Mouse (Mus musculus): ENCODE measurements at regions not wholly inside any gene's neighbourhood (a gene's known extent, or its start where the extent isn't known, plus 50 kb on each side); places are given as distances from the start of the nearest gene placed in this dataset.

DNA sequence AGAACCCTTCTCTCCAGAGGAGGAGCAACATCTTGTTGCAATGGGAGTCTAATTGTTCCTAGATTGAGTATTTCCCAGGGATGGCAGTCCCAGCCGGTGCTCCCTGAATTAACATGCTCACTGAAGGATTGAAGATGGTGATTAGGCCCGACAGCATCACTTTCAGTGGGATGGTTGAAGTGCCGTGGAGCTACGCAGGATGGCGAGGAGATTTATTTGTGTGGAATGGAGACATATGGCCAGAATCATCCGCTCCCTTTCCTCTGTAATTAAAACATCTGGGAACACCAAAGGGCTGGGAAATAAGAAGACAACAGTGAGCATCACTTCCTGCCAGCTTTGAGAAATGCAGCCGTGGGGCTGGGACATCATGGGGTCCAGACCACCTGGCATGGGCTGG lies 512.4 kb downstream of the Dhx35 start:
- Histone ChIP-seq H3K9ac (ENCODE audit: low read depth, low read length) (no peak overlapping the region), H3K27me3 (replicated peaks; ENCODE audit: control insufficient read depth, insufficient read depth, low read length) (no peaks in the 10 kb centered on the region), H3K27ac (replicated peaks; ENCODE audit: low read depth, low read length) (no peak overlapping the region), H3K9me3 (ENCODE audit: control insufficient read depth, low read length) (no peaks in the 10 kb centered on the region), H3K4me2 (ENCODE audit: low read depth, low read length) (no peak overlapping the region), H3K4me3 (ENCODE audit: low read depth, low read length) (no peak overlapping the region), H3K36me3 (ENCODE audit: control insufficient read depth, insufficient read depth, low read length) (no peaks in the 10 kb centered on the region), H3K4me1 (ENCODE audit: control insufficient read depth, insufficient read depth, low read length) (peaks cover 15% of the 10 kb centered on the region; the same call in 1 of the 2 replicates)
- DNase-seq (ENCODE audit: low spot score) (peak; percentile 29), ATAC-seq (ENCODE audit: low read depth) (no peak)
- WGBS, result 31% methylated on average over 7 of the region's 7 CpGs

DNA sequence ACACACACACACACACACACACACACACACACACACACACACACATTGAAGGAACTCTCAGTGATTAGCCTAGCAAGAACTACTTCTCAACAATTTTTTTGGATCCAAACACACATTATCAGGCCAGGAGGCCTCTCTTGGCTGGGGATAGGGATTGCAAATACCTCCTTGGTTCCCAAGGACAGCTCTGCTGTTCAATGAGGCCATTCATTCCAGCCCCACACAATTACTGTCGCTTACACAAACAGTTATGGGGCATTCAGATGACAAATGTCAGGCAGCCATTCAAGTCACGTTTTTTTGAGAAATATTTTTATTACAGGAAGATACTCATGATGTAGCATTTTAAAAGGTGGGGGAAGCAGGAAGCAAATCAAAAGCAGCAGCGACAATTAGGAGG lies 540.1 kb downstream of the Dhx35 start:
- ATAC-seq (ENCODE audit: low read depth) (no peak), DNase-seq (ENCODE audit: low spot score) (peak; percentile 17)
- Histone ChIP-seq H3K4me2 (ENCODE audit: low read depth, low read length) (no peak overlapping the region), H3K4me3 (ENCODE audit: low read depth, low read length) (no peak overlapping the region), H3K9ac (ENCODE audit: low read depth, low read length) (no peak overlapping the region), H3K27me3 (replicated peaks; ENCODE audit: control insufficient read depth, insufficient read depth, low read length) (no peaks in the 10 kb centered on the region), H3K4me1 (ENCODE audit: control insufficient read depth, insufficient read depth, low read length) (no peaks in the 10 kb centered on the region), H3K9me3 (ENCODE audit: control insufficient read depth, low read length) (no peaks in the 10 kb centered on the region), H3K27ac (replicated peaks; ENCODE audit: low read depth, low read length) (no peak overlapping the region), H3K36me3 (ENCODE audit: control insufficient read depth, insufficient read depth, low read length) (no peaks in the 10 kb centered on the region)
- WGBS, result 45% methylated on average over 3 of the region's 3 CpGs

DNA sequence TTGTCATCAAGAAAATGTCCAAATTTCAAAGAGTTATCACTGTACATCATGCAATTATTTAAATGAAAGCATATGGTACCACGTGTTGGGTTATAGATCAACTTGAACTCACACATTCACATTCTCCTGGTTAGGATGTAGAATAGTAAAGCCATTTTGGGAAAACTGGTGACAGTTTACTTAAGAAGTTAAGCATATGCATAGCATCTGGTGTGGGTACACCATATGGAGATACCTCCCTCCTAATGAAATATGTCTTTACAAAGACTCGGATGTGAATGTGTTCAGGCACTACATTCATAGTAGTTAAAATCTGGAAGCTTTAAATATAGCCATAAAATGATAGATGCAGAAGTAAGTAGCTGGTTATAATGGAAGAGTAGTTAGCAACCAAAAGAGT lies 542.0 kb downstream of the Dhx35 start:
- no peaks in the 10 kb centered on the region for H3K27me3 ChIP-seq (replicated peaks; ENCODE audit: control insufficient read depth, insufficient read depth, low read length)
- WGBS, result 67% methylated on average over 2 of the region's 2 CpGs
- DNase-seq (ENCODE audit: low spot score), result no peak
- H3K36me3 ChIP-seq (ENCODE audit: control insufficient read depth, insufficient read depth, low read length), result no peaks in the 10 kb centered on the region
- no peak overlapping the region for H3K4me2 ChIP-seq (ENCODE audit: low read depth, low read length)
- H3K4me3 ChIP-seq (ENCODE audit: low read depth, low read length), result no peak overlapping the region
- ATAC-seq (ENCODE audit: low read depth), result no peak
- no peak overlapping the region for H3K27ac ChIP-seq (replicated peaks; ENCODE audit: low read depth, low read length)
- H3K9me3 ChIP-seq (ENCODE audit: control insufficient read depth, low read length), result no peaks in the 10 kb centered on the region
- no peaks in the 10 kb centered on the region for H3K4me1 ChIP-seq (ENCODE audit: control insufficient read depth, insufficient read depth, low read length)
- H3K9ac ChIP-seq (ENCODE audit: low read depth, low read length), result no peak overlapping the region

DNA sequence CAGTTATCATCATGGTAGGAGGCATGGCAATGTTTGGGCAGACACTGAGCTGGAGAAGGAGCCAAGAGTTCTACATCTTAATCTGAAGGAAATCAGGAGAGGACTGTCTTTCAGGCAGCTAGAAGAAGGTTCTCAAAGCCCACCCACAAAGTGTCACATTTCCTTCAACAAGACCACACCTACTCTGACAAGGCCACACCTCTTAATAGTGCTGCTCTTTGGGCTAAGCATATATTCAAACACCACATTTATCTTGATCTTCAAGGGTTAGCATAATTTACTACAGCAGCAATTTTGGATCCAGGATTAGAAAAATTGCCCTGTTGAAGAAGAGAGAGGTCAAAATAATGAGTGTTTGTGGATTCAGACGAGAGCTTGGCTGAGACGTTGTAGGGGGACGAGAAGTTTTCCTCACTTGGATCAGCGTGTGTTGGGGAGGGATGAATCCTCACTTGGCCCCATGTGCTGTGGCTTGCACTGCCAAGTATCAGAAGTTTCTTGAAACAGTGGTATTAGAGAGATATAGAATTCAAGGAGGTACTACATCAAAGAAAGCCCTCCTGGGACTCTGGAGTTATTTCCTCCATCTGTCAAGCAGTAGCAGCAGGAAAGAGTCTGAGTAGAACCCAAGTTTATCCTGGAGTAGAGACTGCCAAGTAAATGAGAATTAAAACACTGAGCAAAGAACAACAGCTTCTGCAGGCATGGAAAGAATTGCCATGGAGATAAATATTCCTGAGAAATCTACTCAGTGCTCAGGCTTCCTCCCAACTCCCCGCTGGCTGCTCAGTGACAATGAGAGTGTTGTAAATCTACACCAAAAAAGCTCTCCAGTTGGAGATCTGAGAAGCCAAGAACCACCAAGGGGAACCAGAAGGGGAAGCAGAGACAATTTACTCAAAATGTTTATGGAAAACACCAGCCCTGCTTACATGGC lies 549.3 kb downstream of the Dhx35 start:
- H3K27ac ChIP-seq (replicated peaks; ENCODE audit: low read depth, low read length), result no peak overlapping the region; the same call in 1 of the 2 replicates
- H3K4me1 ChIP-seq (ENCODE audit: control insufficient read depth, insufficient read depth, low read length), result peaks cover 7% of the 10 kb centered on the region
- H3K4me3 ChIP-seq (ENCODE audit: low read depth, low read length), result no peak overlapping the region
- no peaks in the 10 kb centered on the region for H3K36me3 ChIP-seq (ENCODE audit: control insufficient read depth, insufficient read depth, low read length)
- no peaks in the 10 kb centered on the region for H3K9me3 ChIP-seq (ENCODE audit: control insufficient read depth, low read length)
- DNase-seq (ENCODE audit: low spot score) (peak; percentile 74), ATAC-seq (ENCODE audit: low read depth) (no peak)
- H3K27me3 ChIP-seq (replicated peaks; ENCODE audit: control insufficient read depth, insufficient read depth, low read length), result no peaks in the 10 kb centered on the region
- 51% methylated on average over 5 of the region's 5 CpGs for WGBS
- H3K9ac ChIP-seq (ENCODE audit: low read depth, low read length), result no peak overlapping the region
- no peak overlapping the region for H3K4me2 ChIP-seq (ENCODE audit: low read depth, low read length)

DNA sequence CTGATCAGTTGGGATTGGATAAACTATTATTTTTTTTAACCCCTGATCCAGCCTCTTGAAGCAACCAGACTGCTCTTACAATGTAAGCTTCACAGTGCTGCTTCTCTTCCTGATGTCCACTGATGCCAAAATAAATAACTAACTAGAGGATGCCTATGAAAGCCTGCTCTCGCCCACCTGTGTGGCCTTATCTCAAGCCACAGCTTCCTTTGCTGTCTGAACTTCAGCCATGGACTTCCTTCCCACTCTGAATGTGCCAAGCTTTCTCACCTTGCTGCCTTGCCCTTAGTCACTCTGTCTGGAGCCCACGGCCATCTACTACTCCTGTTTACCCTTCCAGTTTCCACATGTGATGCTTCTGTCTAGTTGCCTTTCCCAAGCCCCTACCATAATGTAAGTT lies 559.6 kb downstream of the Dhx35 start:
- DNase-seq (ENCODE audit: low spot score) (peak; percentile 25), ATAC-seq (ENCODE audit: low read depth) (no peak)
- no peak overlapping the region for H3K9ac ChIP-seq (ENCODE audit: low read depth, low read length)
- H3K27me3 ChIP-seq (replicated peaks; ENCODE audit: control insufficient read depth, insufficient read depth, low read length), result no peaks in the 10 kb centered on the region
- no peak overlapping the region for H3K4me2 ChIP-seq (ENCODE audit: low read depth, low read length)
- no peak overlapping the region for H3K27ac ChIP-seq (replicated peaks; ENCODE audit: low read depth, low read length)
- H3K9me3 ChIP-seq (ENCODE audit: control insufficient read depth, low read length), result no peaks in the 10 kb centered on the region
- no peak overlapping the region for H3K4me3 ChIP-seq (ENCODE audit: low read depth, low read length)
- H3K4me1 ChIP-seq (ENCODE audit: control insufficient read depth, insufficient read depth, low read length), result no peaks in the 10 kb centered on the region
- no peaks in the 10 kb centered on the region for H3K36me3 ChIP-seq (ENCODE audit: control insufficient read depth, insufficient read depth, low read length)
- 70% methylated on average over 2 of the region's 2 CpGs for WGBS

DNA sequence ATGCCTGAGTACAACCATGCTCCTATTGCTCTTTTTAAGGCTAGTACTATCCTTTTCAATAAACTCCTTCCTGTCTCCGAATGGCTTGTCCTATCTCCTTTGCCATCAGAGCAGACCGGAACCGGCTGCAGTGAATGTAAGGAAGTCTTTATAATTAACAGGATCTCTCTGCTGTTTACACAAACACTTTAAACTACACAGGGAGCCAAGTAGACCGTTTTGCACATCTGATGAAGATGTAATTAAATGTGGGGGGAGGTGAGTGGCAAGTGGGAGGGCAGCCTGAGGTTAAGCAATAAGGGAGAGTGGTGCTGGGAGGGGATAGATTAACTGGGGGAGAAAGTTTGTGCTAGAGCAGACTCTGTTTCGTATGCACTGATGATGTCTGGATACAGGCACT lies 561.9 kb downstream of the Dhx35 start:
- DNase-seq (ENCODE audit: low spot score), result no peak

DNA sequence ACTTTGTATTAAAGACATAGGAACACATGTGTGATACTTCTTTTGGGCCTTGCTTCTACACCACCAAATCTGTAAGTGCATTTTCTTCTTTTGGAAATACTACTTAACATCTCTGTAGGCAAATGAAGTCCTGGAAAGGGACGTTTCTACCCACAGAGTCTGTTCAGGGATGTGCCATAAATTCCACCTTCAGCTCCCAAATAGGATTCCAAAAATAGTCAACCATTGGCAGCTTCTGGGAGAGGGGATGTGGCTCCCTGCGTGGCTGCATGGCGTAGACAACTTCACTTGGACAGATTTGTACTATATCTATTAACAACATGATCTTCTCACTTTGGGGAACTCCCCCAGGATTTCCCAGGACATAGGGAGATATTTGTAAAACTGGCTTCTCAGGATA lies 566.8 kb downstream of the Dhx35 start:
- H3K4me3 ChIP-seq (ENCODE audit: low read depth, low read length), result no peak overlapping the region

More for the DNA sequence above, 561.9 kb downstream of the Dhx35 start:
- Histone ChIP-seq H3K27me3 (replicated peaks; ENCODE audit: control insufficient read depth, insufficient read depth, low read length) (no peaks in the 10 kb centered on the region), H3K4me2 (ENCODE audit: low read depth, low read length) (no peak overlapping the region), H3K9ac (ENCODE audit: low read depth, low read length) (no peak overlapping the region), H3K4me3 (ENCODE audit: low read depth, low read length) (no peak overlapping the region), H3K27ac (replicated peaks; ENCODE audit: low read depth, low read length) (no peak overlapping the region), H3K9me3 (ENCODE audit: control insufficient read depth, low read length) (no peaks in the 10 kb centered on the region), H3K36me3 (ENCODE audit: control insufficient read depth, insufficient read depth, low read length) (no peaks in the 10 kb centered on the region), H3K4me1 (ENCODE audit: control insufficient read depth, insufficient read depth, low read length) (no peaks in the 10 kb centered on the region)
- ATAC-seq (ENCODE audit: low read depth), result no peak
- 30% methylated on average over 5 of the region's 5 CpGs for WGBS

DNA sequence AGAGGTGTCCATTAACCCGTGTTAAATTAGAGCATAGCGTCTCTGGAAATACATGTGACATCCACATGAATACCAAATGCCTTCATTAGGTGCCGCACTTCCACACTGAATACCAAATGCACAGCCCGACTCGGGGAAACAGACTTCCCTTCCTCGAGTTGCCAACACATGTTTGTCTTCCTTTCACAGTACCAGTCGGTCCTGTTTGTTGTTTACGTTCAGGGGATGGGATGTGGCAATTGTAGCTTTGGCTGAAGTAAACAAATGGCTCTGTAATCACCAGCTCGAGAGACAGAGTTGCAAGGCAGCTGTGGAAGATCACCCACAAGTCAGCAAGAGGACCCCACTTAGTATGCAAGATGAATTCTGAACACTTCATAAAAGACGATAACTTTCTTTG lies 598.3 kb downstream of the Dhx35 start:
- H3K36me3 ChIP-seq (ENCODE audit: control insufficient read depth, insufficient read depth, low read length), result no peaks in the 10 kb centered on the region
- H3K4me1 ChIP-seq (ENCODE audit: control insufficient read depth, insufficient read depth, low read length), result no peaks in the 10 kb centered on the region
- DNase-seq (ENCODE audit: low spot score) (no peak), ATAC-seq (ENCODE audit: low read depth) (no peak)
- H3K9ac ChIP-seq (ENCODE audit: low read depth, low read length), result no peak overlapping the region
- no peak overlapping the region for H3K4me2 ChIP-seq (ENCODE audit: low read depth, low read length)
- 58% methylated on average over 10 of the region's 10 CpGs for WGBS
- no peaks in the 10 kb centered on the region for H3K9me3 ChIP-seq (ENCODE audit: control insufficient read depth, low read length)
- H3K27ac ChIP-seq (replicated peaks; ENCODE audit: low read depth, low read length), result no peak overlapping the region
- no peaks in the 10 kb centered on the region for H3K27me3 ChIP-seq (replicated peaks; ENCODE audit: control insufficient read depth, insufficient read depth, low read length)
- no peak overlapping the region for H3K4me3 ChIP-seq (ENCODE audit: low read depth, low read length)

More for the DNA sequence above, 566.8 kb downstream of the Dhx35 start:
- no peak overlapping the region for H3K9ac ChIP-seq (ENCODE audit: low read depth, low read length)
- no peak overlapping the region for H3K27ac ChIP-seq (replicated peaks; ENCODE audit: low read depth, low read length)
- WGBS, result 77% methylated on average over 3 of the region's 3 CpGs
- H3K9me3 ChIP-seq (ENCODE audit: control insufficient read depth, low read length), result no peaks in the 10 kb centered on the region
- H3K36me3 ChIP-seq (ENCODE audit: control insufficient read depth, insufficient read depth, low read length), result no peaks in the 10 kb centered on the region
- no peaks in the 10 kb centered on the region for H3K27me3 ChIP-seq (replicated peaks; ENCODE audit: control insufficient read depth, insufficient read depth, low read length)
- no peak overlapping the region for H3K4me2 ChIP-seq (ENCODE audit: low read depth, low read length)
- no peak for DNase-seq (ENCODE audit: low spot score)
- ATAC-seq (ENCODE audit: low read depth), result no peak
- H3K4me1 ChIP-seq (ENCODE audit: control insufficient read depth, insufficient read depth, low read length), result no peaks in the 10 kb centered on the region

Measured in embryonic facial prominence, embryonic 14.5 days (tissue).